Mouse (Mus musculus): ENCODE data around the gene Mapk10.

Gene Mapk10

DNA sequence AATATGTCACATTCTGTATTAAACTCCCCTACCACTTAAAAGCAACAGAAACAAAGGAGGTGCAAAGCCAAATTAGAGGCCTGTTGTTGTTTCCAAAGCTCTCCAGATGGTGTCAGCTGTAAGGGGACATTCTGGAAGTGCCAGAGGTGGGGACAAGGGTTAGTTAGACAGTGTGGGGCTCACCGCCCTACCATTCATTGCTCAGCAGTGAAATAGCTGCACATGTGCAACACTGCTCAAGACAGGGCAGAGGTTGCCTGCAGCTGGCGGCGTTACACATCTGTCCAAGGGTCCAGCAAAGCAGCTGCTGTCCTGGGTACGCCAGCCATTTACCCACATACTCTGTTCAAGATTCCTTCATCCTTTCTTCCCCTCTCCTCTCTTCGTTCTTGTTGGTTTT, 342.9 kb downstream of the Mapk10 start:
- no peak for DNase-seq (ENCODE audit: low spot score in 2 of 2)

GRCm38 (mm10) chr5:102859749-102860148, 351.4 kb downstream of the Mapk10 start:
- DNase-seq (ENCODE audit: low spot score in 2 of 2): no peak

DNA sequence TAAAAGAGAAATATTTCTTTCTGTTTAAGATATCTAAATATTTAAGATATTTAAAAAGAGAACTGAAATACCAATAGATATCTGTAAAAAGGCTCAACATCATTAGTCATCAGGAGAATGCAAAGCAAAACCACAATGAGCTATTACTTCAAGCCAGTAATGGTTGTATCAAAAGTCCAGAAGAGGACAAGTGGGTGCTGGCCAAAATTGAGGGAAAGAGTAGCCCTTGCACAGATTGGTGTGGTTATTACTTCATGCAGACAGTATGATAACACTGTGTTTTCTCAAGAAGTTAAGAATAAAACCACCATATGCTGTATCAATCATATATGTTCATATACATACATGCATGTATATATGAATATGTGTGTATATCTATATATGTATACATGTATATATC, 353.1 kb downstream of the Mapk10 start:
- no peak for DNase-seq (ENCODE audit: low spot score in 2 of 2)

All from spleen, postnatal 36 days (tissue).